Mouse (Mus musculus) hindbrain, embryonic 16.5 days (tissue): ENCODE data around the gene Plek. TPM values are rescaled to one million over a fixed set of nuclear protein-coding genes. Genes with fewer than 3 reads are reported as not detected.

Experiments used
- ATAC-seq: fragments of 200-750 bp; cut with Nextera tagmentation; 2 replicates; pipeline ENCODE4 v1.8.0; 2017; ENCODE audit warnings: moderate TSS enrichment, moderate library complexity
- H3K27ac ChIP-seq: fragments of 300-500 bp; sonication (generic); 2 replicates; pipeline ENCODE4 v1.5.1; 2014; ENCODE audit warnings: low read depth, mild to moderate bottlenecking, control low read depth, low read length, moderate library complexity
- H3K27me3 ChIP-seq: fragments of 300-500 bp; sonication (generic); replicated peaks from 2 replicates; pipeline ENCODE4 v1.6.1; 2014; ENCODE audit warnings: low read length; ENCODE audit not compliant: control insufficient read depth, insufficient read depth
- H3K36me3 ChIP-seq: fragments of 300-500 bp; sonication (generic); 2 replicates; pipeline ENCODE4 v1.6.1; 2014; ENCODE audit warnings: mild to moderate bottlenecking, low read length, moderate library complexity, mixed read lengths; ENCODE audit not compliant: control insufficient read depth, insufficient read depth
- H3K4me1 ChIP-seq: fragments of 300-500 bp; sonication (generic); 2 replicates; pipeline ENCODE4 v1.6.1; 2014; ENCODE audit warnings: low read depth, low read length; ENCODE audit not compliant: control insufficient read depth, insufficient read depth
- H3K4me2 ChIP-seq: fragments of 300-500 bp; sonication (generic); 2 replicates; pipeline ENCODE4 v1.6.1; 2014; ENCODE audit warnings: mild to moderate bottlenecking, low read length, control low read depth, moderate library complexity
- H3K4me3 ChIP-seq: fragments of 300-500 bp; sonication (generic); 2 replicates; pipeline ENCODE4 v1.5.1; 2014; ENCODE audit warnings: mild to moderate bottlenecking, low read length, control low read depth, moderate library complexity
- H3K9ac ChIP-seq: fragments of 300-500 bp; sonication (generic); 2 replicates; pipeline ENCODE4 v1.6.1; 2014; ENCODE audit warnings: low read depth, mild to moderate bottlenecking, control low read depth, low read length, moderate library complexity
- H3K9me3 ChIP-seq: fragments of 300-500 bp; sonication (generic); 2 replicates; pipeline ENCODE4 v1.6.1; 2014; ENCODE audit warnings: mild to moderate bottlenecking, low read length, moderate library complexity; ENCODE audit not compliant: control insufficient read depth
- WGBS: fragments of 180-500 bp; shearing (Covaris S2); extraction: QIAGEN DNeasy Blood & Tissue Kit; methylation state at CpG from one replicate; pipeline ENCODE4 v1.1.7; 2014; 5-methylcytosine and 5-hydroxymethylcytosine counted together
- polyA plus RNA-seq: library from polyadenylated mRNA; unstranded; fragments of >200 nt; fragmentation: Nextera tagmentation; extraction: Ambion mirVana; gene quantifications from 2 replicates; pipeline ENCODE4 v1.2.1, GENCODE M21; 2015

The Plek gene
- polyA plus RNA-seq, 1 experiment from 2014 or later = 3.9 TPM

DNA sequence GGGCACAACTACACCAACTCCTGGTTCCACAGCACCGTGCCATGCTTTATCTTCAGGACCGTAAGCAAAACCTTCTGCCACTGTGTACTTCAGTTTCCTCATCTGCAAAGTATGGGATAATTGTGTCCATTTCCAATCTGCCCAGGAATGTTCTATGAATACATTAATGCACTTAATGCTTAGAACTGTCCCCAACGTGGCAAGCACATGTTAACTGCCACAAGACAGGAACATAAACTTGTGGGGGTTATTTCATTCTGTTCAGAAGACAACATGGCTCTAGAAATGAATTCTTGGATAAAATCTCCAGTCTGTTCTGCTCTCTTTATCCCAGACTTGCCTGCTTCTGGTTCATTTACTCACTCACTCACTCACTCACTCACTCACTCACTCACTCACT lies 48.4 kb downstream of the Plek start:
- no peaks in the 10 kb centered on the region for H3K36me3 ChIP-seq
- H3K9ac ChIP-seq = no peak overlapping the region
- no peak for ATAC-seq
- no peaks in the 10 kb centered on the region for H3K27me3 ChIP-seq
- no peaks in the 10 kb centered on the region for H3K4me1 ChIP-seq
- no peak overlapping the region for H3K27ac ChIP-seq
- H3K9me3 ChIP-seq = no peaks in the 10 kb centered on the region
- no peak overlapping the region for H3K4me2 ChIP-seq
- no peak overlapping the region for H3K4me3 ChIP-seq
- 77% methylated on average over 3 of the region's 3 CpGs for WGBS

DNA sequence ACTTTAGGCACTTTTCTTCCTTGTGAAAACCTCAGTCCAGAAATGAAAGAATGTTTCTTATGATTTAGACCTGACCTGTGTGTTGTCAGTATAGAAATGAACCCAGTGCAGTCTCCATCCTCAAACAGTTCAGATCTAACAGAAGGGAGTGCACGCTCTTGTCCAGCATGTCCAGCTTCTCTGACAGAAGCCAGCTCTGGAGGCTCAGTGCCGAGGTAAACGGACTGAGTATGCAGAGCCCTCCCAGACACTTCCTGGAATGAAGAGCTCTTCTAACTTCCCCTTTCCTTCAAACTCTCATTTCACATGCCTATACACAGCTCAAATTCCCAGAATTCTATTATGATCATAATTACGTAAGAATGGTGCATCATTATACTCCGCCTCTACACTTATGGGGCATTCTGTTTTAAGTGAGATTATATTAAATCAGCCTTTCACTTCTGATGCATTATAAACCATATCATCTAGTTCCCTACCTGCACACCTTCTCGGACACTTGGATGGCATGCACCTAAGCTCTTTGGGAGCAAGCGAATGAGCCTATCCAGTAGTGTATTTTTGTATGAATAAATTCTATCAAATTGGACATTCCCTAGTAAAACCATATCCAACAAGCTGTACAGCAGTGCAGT lies 49.3 kb downstream of the Plek start:
- H3K9ac ChIP-seq = no peak overlapping the region
- H3K27ac ChIP-seq = no peak overlapping the region
- no peak overlapping the region for H3K4me2 ChIP-seq
- no peaks in the 10 kb centered on the region for H3K36me3 ChIP-seq
- H3K27me3 ChIP-seq = no peaks in the 10 kb centered on the region
- 88% methylated on average over 7 of the region's 7 CpGs for WGBS
- no peak for ATAC-seq
- H3K4me1 ChIP-seq = no peaks in the 10 kb centered on the region
- no peak overlapping the region for H3K4me3 ChIP-seq
- H3K9me3 ChIP-seq = no peaks in the 10 kb centered on the region

DNA sequence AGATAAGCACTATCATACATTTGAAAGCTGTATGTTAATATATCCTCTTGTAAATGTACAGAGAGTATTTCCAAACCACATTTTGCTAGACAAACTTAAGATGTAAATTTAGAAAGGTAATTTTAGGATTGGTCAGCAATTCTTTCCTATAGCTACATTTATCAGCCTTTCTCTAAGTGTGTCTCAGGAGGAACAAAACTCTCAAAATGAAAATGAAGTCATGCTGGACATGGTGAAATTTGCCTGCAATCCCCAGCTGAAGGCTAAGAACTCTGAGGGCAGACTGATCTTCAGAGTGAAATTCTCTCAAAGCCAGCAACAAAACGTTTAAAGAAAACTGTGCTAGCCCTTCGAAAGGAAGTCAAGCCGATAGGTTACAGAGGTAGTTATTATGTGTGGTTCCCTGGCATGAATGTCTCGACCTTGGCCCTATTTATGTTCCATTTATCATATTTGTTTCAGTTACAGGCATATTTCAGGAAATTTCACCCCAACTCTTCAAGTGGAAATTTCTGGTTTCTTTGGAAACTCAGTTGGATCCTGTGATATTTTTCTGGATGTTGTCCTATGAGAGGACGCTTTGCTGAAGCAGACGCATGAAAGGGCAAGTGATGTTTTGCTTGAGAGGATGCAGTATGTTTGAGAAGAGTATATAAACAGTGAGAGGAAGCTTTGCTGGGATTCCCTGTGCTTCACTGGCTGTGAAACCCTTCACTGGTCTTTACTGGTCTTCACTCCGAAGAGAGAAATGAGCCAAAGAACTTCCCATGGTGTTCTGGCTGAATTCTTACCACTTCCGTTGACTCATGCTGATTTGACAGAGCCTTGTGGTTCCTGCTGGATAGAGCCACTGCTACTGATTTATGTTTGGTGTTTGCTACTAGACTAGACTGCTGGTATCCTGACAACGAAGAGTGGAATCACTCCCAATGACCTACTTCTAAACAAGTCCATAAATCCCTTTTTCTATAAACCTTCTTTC lies 51.5 kb downstream of the Plek start:
- H3K4me3 ChIP-seq = no peak overlapping the region
- no peak for ATAC-seq
- no peaks in the 10 kb centered on the region for H3K27me3 ChIP-seq
- H3K9ac ChIP-seq = no peak overlapping the region
- no peaks in the 10 kb centered on the region for H3K4me1 ChIP-seq
- H3K27ac ChIP-seq = no peak overlapping the region
- no peaks in the 10 kb centered on the region for H3K9me3 ChIP-seq
- WGBS = 82% methylated on average over 9 of the region's 9 CpGs
- no peak overlapping the region for H3K4me2 ChIP-seq
- H3K36me3 ChIP-seq = no peaks in the 10 kb centered on the region

DNA sequence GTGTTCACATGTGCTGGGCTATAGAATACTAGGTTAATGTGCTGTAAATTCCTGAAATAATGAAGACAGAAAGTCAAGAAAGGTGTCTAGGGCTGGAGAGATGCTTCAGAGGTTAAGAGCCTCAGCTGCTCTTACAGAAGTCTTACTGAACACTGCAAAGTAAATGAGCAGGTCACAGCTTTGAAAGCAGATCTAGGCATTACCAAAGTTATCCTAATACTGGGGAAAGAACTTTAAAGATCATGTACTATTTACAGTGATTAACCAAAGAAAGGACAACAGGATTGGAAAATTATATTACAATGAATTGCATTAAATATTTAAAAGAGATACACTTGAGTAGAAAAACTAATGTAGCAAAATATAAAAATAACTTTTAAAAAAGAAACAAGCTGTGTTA lies 52.2 kb downstream of the Plek start:
- Histone ChIP-seq H3K4me2 (no peak overlapping the region), H3K4me3 (no peak overlapping the region), H3K27ac (no peak overlapping the region), H3K9ac (no peak overlapping the region), H3K4me1 (no peaks in the 10 kb centered on the region), H3K36me3 (0 out of 2 replicates have a peak, but pooled peaks cover under 1% of the 10 kb centered on the region), H3K9me3 (no peaks in the 10 kb centered on the region), H3K27me3 (no peaks in the 10 kb centered on the region)
- no peak for ATAC-seq

DNA sequence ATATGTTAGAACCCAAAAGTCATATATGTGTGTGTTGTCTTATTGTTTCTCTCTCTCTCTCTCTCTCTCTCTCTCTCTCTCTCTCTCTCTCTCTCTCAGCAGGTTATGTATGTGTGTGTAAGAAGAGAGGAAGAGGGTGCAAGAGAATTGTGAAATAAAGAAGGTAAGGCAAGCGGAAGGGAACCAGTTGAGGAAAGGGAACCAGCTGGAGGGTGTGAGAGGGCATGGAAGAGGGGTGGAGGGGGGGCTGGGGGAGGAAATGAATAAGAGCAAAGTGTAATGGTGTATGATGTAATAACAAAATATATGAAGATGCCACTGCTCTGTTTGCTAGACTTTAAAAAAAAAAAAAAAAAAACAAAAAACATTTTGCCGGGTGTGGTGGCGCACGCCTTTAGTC lies 52.8 kb downstream of the Plek start:
- 0 out of 2 replicates have a peak, but pooled peaks cover 2% of the 10 kb centered on the region for H3K36me3 ChIP-seq
- no peak overlapping the region for H3K4me3 ChIP-seq
- no peak overlapping the region for H3K9ac ChIP-seq
- no peak overlapping the region for H3K4me2 ChIP-seq
- no peaks in the 10 kb centered on the region for H3K4me1 ChIP-seq
- no peaks in the 10 kb centered on the region for H3K27me3 ChIP-seq
- no peak overlapping the region for H3K27ac ChIP-seq
- no peak for ATAC-seq
- H3K9me3 ChIP-seq = no peaks in the 10 kb centered on the region
- WGBS = 99% methylated on average over 4 of the region's 4 CpGs

DNA sequence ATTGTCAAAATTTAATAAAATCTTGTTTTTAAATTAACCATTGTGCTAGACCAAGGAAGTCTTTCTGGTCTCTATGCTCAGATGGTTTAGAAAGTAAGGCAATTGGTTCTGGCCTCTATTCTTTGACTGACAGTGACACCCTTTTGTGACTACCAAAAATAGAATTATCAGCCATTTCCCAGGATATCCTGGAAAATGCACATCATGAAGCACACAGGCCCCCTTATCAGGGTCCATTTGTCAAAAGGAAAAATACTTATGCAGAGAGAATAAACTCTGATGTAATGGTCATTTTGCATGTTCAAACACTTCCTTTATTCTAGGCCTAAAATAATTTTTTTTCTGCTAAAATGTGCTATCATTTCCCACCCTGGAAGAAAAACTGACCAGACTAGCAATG lies 54.7 kb downstream of the Plek start:
- H3K27me3 ChIP-seq = no peaks in the 10 kb centered on the region
- H3K4me3 ChIP-seq = no peak overlapping the region
- no peak overlapping the region for H3K4me2 ChIP-seq
- H3K9ac ChIP-seq = no peak overlapping the region
- no peaks in the 10 kb centered on the region for H3K4me1 ChIP-seq
- 0 out of 2 replicates have a peak, but pooled peaks cover 2% of the 10 kb centered on the region for H3K36me3 ChIP-seq
- no peak overlapping the region for H3K27ac ChIP-seq
- ATAC-seq = no peak
- no peaks in the 10 kb centered on the region for H3K9me3 ChIP-seq

- no peak for ATAC-seq
- no peak overlapping the region for H3K4me2 ChIP-seq
These were observed 55.4 kb downstream of the Plek start for GRCm38 (mm10) chr11:16996818-16997217.

DNA sequence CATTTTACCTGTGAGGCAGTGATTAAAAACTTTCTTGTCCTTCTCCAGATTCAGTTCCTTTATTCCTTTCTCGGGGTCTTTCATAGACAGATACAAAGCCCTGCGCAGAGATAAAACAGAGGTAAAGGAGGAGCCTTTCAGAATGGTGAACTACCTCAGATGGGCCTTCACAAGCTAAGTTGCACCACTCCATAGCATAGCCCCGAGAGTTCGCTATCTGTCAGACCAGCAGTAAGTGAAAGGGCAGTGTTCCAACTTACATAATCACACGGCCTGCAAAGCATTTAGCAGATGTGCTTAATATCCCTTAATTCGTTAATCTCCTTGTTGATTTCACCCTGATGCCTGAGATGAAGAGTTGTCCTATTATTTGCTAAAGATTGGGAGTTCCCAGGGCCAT lies 59.3 kb downstream of the Plek start:
- H3K36me3 ChIP-seq = 0 out of 2 replicates have a peak, but pooled peaks cover 2% of the 10 kb centered on the region
- no peaks in the 10 kb centered on the region for H3K4me1 ChIP-seq
- no peak overlapping the region for H3K9ac ChIP-seq
- H3K27ac ChIP-seq = no peak overlapping the region
- no peak overlapping the region for H3K4me2 ChIP-seq
- ATAC-seq = no peak
- H3K27me3 ChIP-seq = no peaks in the 10 kb centered on the region
- H3K9me3 ChIP-seq = no peaks in the 10 kb centered on the region
- 88% methylated on average over 6 of the region's 6 CpGs for WGBS
- no peak overlapping the region for H3K4me3 ChIP-seq

More at GRCm38 (mm10) chr11:16996818-16997217, 55.4 kb downstream of the Plek start:
- Histone ChIP-seq H3K36me3 (0 out of 2 replicates have a peak, but pooled peaks cover 2% of the 10 kb centered on the region), H3K4me1 (no peaks in the 10 kb centered on the region), H3K9me3 (no peaks in the 10 kb centered on the region), H3K27ac (no peak overlapping the region), H3K4me3 (no peak overlapping the region), H3K9ac (no peak overlapping the region), H3K27me3 (no peaks in the 10 kb centered on the region)

GRCm38 (mm10) chr11:16989885-16990284 lies 62.3 kb downstream of the Plek start:
- Histone ChIP-seq H3K4me1 (no peaks in the 10 kb centered on the region), H3K36me3 (peaks cover 4% of the 10 kb centered on the region; the same call in 1 of the 2 replicates), H3K9me3 (no peaks in the 10 kb centered on the region), H3K27ac (no peak overlapping the region), H3K9ac (no peak overlapping the region), H3K4me2 (no peak overlapping the region), H3K27me3 (no peaks in the 10 kb centered on the region), H3K4me3 (no peak overlapping the region)
- no peak for ATAC-seq
- 96% methylated on average over 5 of the region's 5 CpGs for WGBS
